Mouse (Mus musculus): ENCODE results near the gene Stkld1.

Gene Stkld1

DNA sequence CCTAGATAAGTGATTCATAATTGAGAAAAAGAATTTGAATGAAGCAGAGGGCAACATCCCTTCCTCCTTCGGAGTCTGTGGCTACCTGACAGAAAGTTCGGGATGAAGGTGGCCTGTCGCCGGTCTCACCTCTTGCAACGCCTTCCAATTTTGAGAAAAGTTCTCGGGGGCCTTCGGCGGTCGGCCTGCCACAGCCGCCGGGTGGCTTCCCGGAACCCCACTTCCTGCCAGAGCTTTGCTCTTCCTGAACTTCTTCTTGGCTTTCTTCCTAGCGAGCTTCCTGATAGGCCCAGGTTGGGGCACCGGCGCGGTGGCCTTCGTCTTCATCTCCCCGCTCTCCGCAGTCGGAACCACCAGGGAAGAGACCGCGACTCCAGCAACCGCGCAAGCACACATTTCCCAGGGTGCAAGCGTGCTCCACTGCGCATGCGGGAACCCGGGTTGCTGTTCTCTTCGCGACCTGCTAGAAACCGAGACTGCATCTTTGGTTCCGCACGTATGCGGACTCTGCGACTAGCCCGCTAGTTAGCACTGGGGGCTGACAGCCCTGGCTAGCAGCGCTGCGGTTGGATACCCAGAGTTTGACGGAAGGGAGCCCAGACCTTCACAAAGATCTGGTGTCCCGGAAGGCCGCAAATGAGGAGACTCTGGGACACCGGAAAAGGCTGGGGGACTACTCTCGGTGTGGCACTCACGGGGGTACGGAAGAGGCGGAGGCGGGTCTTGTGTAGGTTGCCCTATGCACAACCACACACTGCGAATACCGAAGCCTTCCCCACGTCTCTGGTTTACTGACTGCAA lies 30.3 kb downstream of the Stkld1 start, which contains the start of gene Rexo4:
TSS of gene Rexo4 (minus strand) at position 464 of the 801 bp plus-strand sequence.
- DNase-seq = peak; percentile 75 to 84

DNA sequence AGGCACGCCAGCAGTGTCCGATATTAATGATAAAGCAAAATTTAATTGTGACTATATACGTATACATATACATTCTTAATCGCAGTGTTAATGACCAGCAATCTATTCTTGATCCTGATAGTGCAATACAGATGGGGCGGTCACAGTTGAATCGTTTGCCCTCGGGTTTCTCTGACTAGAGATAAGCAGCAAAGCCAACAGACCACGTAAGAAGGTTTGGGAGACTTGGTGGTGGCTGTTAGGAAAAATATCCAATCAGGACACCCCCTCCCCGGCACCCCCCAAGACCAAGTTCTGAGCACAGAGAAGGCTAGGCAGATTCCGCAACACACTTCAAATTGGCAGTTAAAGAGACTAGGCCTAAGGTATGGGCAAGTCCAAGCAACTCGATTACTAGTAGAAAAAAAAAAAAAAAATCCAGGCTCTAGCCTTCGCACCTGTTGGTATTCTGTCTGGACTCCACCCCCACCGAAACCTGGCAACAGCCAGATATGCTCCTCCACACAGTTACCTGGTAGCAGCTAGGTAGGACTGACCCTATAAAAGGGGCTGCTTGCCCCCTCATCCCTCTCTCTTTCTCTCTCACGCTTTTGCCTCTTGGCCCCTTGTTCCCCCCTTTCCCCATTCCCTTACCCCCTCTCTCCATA lies 31.0 kb downstream of the Stkld1 start:
- no peak for DNase-seq

DNA sequence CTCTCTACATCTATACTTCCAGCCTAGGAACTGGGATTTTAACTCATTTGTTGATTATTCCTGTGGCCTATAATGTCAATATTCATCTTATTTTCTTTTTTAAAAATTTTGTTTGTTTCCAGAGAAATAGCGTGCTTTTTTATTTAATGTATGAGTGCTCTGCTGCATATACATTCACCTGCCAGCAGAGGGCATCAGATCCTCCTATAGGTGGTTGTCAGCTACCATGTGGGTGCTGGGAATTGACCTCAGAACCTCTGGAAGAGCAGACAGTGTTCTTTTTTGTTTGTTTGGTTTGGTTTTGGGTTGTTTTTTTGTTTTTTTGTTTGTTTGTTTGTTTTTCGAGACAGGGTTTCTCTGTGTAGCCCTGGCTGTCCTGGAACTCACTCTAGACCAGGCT lies 33.4 kb downstream of the Stkld1 start:
- DNase-seq = no peak

DNA sequence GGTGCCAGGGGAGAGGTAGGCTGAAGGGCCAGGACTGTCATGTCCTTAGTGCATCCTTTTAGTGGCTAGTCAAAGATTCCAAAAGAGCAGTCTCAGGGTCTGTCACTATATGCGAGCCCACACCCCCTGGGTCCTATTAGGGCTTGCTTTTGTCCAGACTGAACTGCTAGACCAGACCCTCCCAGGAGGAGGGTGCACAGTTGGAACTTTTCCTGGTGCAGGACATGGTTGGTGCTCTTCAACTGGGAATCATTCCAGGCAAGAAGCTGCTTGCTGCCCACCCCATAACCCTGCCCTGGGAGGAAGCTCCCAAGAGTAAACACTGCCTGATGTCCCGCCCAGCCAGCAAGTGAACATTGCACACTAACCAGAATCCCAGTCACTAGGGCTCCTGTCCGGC lies 39.3 kb downstream of the Stkld1 start, which contains the start of gene Adamts13:
TSS of gene Adamts13 (plus strand) at position 301 of the 400 bp plus-strand sequence.
- no peak for DNase-seq

DNA sequence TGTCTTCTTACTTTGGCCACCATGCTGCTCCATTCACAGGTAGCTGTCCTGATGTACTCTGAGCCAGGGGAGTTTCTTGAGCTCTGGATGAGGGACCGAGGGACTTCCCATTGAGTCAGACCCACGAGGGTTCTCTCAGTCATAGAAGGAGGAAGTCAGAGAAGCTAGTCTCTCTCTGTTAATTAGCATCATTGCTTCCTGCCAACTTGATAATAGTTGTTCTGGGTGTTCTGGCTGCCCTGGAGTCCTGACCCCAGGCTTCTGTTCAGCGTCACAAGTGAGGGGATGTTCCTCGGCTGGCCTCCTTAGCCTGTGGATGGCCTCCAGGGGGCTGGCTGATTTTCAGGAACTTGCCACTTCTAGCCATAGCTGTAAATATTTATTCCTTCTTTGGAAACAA lies 40.1 kb downstream of the Stkld1 start:
- DNase-seq = no peak

DNA sequence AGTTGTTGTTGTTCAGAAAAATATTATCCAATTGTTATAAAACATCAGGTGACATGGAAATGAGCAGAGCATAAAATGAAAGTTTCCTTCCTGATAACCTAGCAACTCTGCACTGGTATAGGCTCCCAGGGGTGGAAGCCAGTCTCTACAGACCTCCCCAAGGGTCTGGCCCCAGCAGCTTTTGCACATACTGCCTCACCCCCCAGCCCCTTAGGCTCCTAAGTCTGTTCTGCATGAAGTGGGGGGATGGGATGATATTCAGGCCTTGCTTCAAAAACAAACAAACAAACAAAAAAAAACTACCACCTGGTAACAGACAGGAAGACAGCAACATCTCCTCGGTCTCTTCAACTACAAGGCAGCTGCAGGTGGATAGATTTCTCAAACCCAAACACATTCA lies 46.5 kb downstream of the Stkld1 start:
- DNase-seq = no peak

DNA sequence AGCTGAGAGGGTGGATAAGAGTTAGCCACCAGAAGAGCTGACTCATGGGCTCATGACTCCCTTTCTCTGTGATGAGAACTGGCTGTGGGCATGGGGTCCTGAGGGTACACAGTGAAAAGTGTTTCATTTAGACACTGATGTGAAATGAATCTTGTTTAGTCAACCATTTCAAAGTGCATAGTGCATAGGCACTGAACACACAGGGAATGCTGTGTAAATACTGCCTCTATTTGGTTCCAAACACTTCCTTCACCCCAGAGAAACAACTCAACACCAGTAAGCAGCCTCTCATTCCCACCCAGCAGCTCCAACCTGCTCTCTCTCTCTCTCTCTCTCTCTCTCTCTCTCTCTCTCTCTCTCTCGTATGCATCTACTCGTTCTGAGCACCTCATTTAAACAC lies 50.3 kb downstream of the Stkld1 start:
- no peak for DNase-seq

DNA sequence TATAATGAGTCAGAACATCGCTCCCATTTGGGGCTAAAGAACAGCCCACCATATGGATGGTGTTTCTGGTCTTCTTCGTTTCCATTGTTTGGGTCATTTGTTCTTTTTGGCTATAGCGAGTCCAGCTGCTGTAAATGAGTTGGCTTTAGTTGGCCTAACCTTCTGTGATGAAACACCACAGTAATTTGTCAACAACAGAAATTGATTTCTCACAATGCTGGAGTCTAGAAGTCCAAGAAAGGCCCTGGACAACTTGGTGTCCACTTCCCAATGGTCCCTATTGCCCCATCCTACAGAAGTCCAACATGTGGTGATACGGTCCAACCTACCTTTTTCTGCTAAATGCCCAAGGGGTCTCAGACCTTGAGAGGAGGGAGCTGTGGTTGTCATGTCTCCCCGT lies 50.8 kb downstream of the Stkld1 start:
- DNase-seq = no peak

DNA sequence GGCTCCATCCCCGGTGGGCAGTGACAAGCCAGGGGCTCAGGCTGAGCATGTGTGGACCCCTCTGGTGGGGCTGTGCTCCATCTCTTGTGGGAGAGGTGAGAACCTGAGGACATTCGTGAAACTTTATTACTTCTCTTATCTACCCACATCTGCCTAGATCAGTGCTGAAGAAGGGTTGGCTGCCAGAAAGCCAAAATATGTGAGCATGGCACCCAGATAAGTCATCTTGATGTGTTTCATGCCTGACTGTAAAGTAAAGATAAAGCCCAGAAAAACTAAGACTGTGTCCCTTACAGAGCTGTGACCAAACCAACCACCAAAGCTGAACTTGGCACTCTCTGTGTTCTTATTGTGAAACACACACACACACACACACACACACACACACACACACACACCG lies 60.1 kb downstream of the Stkld1 start:
- DNase-seq = no peak

DNA sequence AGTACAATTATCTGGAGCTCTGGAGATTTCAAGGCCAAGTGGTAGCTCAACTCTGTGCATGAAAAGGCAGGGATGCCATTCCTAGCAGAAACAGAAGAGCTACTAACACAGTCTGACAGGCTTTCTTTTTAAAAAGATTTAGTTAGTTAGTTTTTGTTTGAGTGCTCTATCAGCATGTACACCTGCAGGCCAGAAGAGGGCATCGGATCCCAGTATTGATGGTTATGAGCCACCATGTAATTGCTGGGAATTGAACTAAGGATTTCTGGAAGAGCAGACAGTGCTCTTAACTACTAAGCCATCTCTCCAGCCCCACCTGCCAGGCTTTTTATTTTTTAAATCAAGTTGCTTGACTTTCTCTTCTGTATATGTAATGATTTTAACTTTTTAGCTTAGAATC lies 63.7 kb downstream of the Stkld1 start:
- DNase-seq = no peak

DNA sequence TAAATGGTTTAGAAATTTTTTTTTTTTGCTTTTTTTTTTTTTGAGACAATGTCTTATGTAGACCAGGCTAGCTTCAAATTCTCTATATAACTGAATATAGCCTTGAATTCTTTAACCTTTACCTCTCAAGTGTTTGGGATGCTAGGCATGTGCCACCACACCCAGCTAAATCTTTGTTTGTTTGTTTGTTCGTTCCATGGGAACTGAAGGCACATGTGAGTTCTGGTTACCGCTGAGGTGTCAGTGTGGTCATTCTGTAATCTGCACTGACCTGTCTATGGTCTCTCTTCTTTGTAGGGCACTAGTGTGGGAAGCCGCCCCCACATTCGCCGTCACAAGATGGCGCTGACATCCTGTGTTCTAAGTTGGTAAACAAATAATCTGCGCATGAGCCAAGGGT lies 64.1 kb downstream of the Stkld1 start:
- DNase-seq = no peak
